Mouse (Mus musculus) retina, postnatal 1 day (tissue): Measurements from ENCODE around the gene Ly9.

Experiments used
- DNase-seq: peaks from one replicate; pipeline ENCODE4 v3.0.0-alpha.2; 2012

Gene Ly9

GRCm38 (mm10) chr1:171577168-171577567, 30.0 kb downstream of the Ly9 start:
- DNase-seq = no peak

GRCm38 (mm10) chr1:171568436-171568835, 38.8 kb downstream of the Ly9 start:
- DNase-seq = no peak

- DNase-seq = peak; percentile 70
Observed at GRCm38 (mm10) chr1:171566777-171567176, 40.4 kb downstream of the Ly9 start.

- DNase-seq = no peak
Observed at GRCm38 (mm10) chr1:171565888-171566287, 41.3 kb downstream of the Ly9 start.

- DNase-seq = peak; percentile 65
Observed at GRCm38 (mm10) chr1:171564247-171564646, 43.0 kb downstream of the Ly9 start.

- DNase-seq = no peak
Observed at GRCm38 (mm10) chr1:171563042-171563441, 44.2 kb downstream of the Ly9 start.

GRCm38 (mm10) chr1:171561639-171562225, 45.5 kb downstream of the Ly9 start:
- DNase-seq = no peak

- peak; percentile 2 for DNase-seq
Observed at GRCm38 (mm10) chr1:171561200-171561599, 46.0 kb downstream of the Ly9 start.

- no peak for DNase-seq
Observed at GRCm38 (mm10) chr1:171560262-171560661, 46.9 kb downstream of the Ly9 start.

GRCm38 (mm10) chr1:171558898-171559297, 48.3 kb downstream of the Ly9 start, which contains the start of gene Cd244a:
Cd244a (plus strand) TSS chr1:171559193.
- DNase-seq = no peak

GRCm38 (mm10) chr1:171558407-171558806, 48.8 kb downstream of the Ly9 start:
- no peak for DNase-seq

- no peak for DNase-seq
Observed at GRCm38 (mm10) chr1:171556366-171556765, 50.8 kb downstream of the Ly9 start.

GRCm38 (mm10) chr1:171553359-171554341, 53.6 kb downstream of the Ly9 start:
- DNase-seq = no peak

- DNase-seq = no peak
Observed at GRCm38 (mm10) chr1:171552230-171552629, 55.0 kb downstream of the Ly9 start.

GRCm38 (mm10) chr1:171551326-171551725, 55.9 kb downstream of the Ly9 start:
- no peak for DNase-seq

GRCm38 (mm10) chr1:171540694-171541093, 66.5 kb downstream of the Ly9 start:
- DNase-seq = no peak
